Mouse (Mus musculus): ENCODE measurements around the gene Zdhhc22.

Gene Zdhhc22

GRCm38 (mm10) chr12:86989890-86990754 lies at the start of gene Zdhhc22:
Gene Zdhhc22, minus strand, starts transcription at chr12:86990430.
- DNase-seq (ENCODE audit: low read depth, low spot score), result peak; percentile 32

GRCm38 (mm10) chr12:87036631-87037030 lies 46.4 kb upstream of the Zdhhc22 start:
- no peak for DNase-seq (ENCODE audit: low read depth, low spot score)

GRCm38 (mm10) chr12:87031163-87031763 lies 41.0 kb upstream of the Zdhhc22 start:
- no peak for DNase-seq (ENCODE audit: low read depth, low spot score)

- no peak for DNase-seq (ENCODE audit: low read depth, low spot score)
Observed at GRCm38 (mm10) chr12:87029251-87029976, 39.2 kb upstream of the Zdhhc22 start.

DNA sequence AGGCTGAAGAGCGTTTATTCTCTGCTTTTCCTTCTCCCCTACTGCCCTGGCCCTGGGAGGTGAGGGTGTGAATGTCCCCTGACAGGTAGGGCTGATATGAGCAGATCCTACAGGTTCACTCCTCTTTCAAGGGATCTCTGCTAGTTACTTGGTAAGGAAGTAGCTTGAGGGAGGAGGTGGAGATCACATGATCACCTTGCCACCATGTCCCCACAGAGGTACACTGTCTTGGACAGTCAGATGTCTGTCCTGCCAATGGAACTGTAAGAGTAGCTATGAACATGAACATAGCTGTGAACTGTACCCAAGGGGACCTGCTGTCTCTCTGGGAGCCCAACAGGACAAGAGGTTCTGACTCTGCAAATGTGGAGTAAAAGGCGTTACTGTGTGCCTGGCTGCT lies 37.8 kb upstream of the Zdhhc22 start:
- DNase-seq (ENCODE audit: low read depth, low spot score), result no peak

- no peak for DNase-seq (ENCODE audit: low read depth, low spot score)
Observed at GRCm38 (mm10) chr12:87027391-87027790, 37.2 kb upstream of the Zdhhc22 start.

DNA sequence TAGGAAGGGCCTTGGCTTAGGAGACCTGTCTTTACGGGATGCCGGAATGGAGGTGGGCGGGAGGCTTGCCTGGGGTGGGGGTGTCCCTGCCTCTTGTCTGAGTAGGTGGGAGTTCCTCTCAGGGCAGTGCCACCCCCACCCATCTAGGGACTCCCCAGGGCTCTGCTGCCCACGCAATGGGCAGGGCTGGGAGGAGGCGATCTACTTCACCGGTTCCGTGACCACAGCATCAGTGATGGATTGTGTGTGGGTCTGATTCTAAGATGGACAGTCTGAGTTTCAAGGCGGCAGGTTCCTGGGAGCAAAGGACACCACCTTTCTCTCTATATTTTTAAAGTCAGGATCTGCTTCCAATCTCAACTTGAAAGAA lies 36.6 kb upstream of the Zdhhc22 start:
- no peak for DNase-seq (ENCODE audit: low read depth, low spot score)

- DNase-seq (ENCODE audit: low read depth, low spot score), result no peak
Observed at GRCm38 (mm10) chr12:87026109-87026870, 36.1 kb upstream of the Zdhhc22 start.

DNA sequence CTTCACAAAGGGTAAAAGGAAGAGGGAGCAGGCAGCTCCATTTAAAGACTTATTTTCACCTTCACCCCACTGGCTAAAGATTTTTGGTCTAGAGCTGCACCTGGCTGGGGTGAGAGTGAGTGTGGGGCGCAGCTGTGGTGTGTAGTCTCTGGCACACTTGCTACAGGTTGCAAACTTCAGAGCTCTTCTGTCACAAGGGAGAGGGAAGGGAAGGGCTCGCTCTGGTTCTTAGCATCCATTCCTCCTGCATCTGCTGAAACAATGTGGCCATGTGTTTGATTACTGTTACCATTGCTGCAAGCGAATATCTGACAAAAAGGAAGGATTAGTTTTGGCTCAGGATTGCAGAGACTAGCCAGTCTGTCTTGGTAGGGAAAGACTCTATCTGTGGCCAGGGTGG lies 33.2 kb upstream of the Zdhhc22 start:
- no peak for DNase-seq (ENCODE audit: low read depth, low spot score)

DNA sequence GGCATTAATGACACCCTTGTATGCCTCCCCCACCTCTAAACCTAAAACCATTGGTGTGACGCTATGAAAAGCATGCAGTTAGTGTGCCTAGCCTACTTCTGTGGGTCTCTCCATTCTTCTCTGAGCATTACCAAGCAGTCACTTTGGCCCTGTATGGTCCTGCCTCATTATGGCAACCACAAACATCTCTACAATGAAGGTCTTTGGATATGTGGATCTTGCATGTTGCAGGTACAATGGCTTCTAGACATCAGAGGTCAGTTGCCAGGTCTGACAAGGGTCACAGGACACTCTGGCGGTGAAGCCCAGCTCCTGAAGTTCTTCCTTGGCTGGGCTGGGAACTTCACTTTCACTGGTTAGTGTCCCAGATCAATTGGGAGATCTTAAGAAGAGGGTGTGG lies 31.8 kb upstream of the Zdhhc22 start:
- no peak for DNase-seq (ENCODE audit: low read depth, low spot score)

GRCm38 (mm10) chr12:87021040-87021439 lies 30.8 kb upstream of the Zdhhc22 start, which contains the start of gene Tmem63c:
Gene Tmem63c, plus strand, starts transcription at chr12:87021340.
- no peak for DNase-seq (ENCODE audit: low read depth, low spot score)

DNA sequence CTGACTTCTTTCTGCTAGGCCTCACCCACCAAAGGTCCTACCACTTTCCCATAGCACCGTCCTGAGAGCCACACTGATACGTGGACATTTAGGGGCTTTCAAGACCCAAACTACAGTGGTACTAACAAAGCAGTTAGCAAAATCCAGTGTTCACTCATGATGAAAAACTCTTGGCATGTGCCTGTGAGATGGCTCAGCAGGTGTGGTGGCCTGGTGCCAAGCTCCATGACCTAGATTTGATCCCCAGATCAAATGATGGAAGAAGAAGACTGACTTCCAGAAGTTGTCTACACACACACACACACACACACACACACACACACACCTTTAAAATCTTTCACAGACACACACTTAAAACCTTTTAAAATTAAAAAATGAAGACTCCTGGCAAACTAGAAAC lies 28.5 kb upstream of the Zdhhc22 start:
- no peak for DNase-seq (ENCODE audit: low read depth, low spot score)

GRCm38 (mm10) chr12:87017041-87017440 lies 26.8 kb upstream of the Zdhhc22 start:
- DNase-seq (ENCODE audit: low read depth, low spot score), result no peak

GRCm38 (mm10) chr12:87004596-87004995 lies 14.4 kb upstream of the Zdhhc22 start:
- no peak for DNase-seq (ENCODE audit: low read depth, low spot score)

DNA sequence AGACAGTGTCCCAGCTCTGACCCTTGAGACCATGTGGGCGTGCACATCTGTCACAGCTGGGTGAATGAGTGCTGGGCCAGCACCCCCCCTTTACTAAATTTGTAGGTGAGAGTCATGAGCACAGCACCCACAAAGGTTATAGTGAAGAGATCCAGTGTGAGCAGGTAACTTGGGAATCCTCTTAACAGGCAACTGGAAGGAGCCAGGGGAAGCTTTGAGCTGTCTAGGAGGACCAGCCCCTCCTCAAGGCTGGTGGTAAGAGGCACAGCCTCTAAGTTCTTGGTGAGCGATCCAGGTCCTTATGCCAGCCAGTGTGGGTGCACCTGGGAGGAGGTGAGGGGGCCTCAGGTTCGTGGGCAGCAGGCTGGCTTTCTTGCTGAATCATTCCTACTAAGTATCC lies 13.4 kb upstream of the Zdhhc22 start:
- DNase-seq (ENCODE audit: low read depth, low spot score), result no peak

- DNase-seq (ENCODE audit: low read depth, low spot score), result no peak
Observed at GRCm38 (mm10) chr12:87002815-87003214, 12.6 kb upstream of the Zdhhc22 start.

- no peak for DNase-seq (ENCODE audit: low read depth, low spot score)
Observed at GRCm38 (mm10) chr12:87002209-87002608, 12.0 kb upstream of the Zdhhc22 start.

DNA sequence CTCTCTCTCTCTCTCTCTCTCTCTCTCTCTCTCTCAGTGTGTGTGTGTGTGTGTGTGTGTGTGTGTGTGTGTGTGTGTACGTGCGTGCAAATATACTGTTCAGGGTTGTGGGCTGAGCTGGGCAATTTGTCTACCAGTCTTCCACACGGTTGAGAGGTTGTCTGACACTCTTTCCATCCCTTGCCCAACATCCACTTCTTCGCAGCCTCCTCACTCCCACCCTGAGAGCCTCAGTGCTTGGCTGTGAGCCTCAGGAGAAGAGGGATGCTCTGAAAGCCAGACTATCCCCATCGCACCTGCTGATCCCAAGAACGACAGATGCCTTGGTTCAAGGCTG lies 10.6 kb upstream of the Zdhhc22 start:
- no peak for DNase-seq (ENCODE audit: low read depth, low spot score)

DNA sequence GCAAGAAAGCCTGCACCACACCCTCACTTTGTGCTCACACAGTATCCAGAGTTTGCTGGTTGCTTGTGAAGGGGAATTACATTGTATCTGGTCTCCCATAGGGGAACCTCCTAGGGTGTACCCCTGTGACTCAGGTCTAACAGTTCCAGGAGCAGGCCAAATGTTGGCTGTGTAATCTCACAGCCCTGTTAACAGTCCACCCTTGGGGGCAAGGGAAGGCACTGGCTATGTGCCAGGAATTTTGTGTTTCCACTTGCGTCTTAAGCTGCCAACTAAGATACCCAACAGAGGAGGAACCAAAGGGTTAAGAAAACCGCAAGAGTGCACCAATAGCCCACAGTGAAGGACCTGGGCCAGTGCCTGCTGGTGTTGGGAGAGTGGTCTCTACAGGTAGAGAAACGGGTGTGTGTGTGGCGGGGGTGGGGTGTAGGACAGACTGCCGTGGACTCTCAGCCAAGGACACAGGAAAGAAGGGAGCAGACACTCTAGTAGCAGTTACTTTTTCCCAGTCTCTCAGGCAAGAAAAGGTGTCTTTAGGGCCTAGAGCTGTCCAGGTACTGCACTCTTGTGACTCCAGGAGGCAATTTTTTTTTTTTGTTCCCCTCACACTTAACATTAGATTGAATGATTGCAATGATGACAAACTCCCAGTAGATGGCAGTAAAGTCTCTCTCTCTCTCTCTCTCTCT lies 10.1 kb upstream of the Zdhhc22 start:
- DNase-seq (ENCODE audit: low read depth, low spot score), result peak; percentile 67

DNA sequence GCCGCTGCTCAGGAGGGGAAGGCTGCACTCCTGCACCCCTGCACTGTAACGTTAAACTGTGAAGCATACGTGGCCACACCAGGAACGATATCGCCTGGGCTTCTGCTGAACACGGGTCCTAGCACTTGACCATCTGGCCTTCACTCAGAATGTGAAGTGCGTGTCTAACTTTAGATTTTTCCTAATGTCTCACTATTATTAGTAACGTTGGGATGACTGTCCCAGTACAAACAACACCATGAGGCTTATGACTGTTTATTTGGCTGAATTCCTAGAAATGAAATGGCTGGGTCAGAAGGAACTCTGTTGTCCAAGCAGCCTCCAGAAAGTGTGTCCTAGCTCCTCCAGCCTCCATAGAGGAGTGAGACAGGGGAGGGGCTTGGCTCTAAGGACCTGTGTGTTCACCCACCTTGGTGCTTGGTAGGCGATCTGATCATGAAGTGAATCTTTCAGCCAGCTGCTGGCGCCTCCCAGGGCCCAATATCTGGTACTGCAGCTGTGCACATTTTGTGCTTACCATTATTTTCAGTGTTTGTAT lies 9.1 kb upstream of the Zdhhc22 start:
- DNase-seq (ENCODE audit: low read depth, low spot score), result no peak

- no peak for DNase-seq (ENCODE audit: low read depth, low spot score)
Observed at GRCm38 (mm10) chr12:86998699-86999098, 8.5 kb upstream of the Zdhhc22 start.
